Mouse (Mus musculus): Measurements from ENCODE around the gene 0610030E20Rik. TPM values are rescaled to one million over a fixed set of nuclear protein-coding genes. Genes with fewer than 3 reads are reported as not detected.

The 0610030E20Rik gene
- polyA plus RNA-seq, 1 experiment from 2014 or later: 36.7 TPM

DNA sequence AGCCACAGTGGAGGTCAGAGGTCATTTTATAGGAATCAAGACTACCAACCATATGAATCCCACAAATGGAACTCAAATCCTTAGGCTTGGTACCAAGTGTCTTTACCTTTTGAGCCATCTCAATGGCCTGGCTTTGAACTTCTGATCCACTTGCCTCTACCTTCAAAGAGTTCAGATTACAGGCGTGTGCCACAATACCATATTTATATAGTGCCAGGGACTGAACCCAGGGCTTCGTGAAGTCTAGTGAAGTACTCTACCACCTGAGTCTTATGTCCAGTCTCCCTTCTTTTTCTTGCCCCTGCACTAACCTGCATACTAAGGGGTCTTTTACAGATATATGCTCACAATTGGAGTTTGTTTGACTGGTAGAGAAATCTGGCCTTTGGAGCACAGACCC is 39.4 kb downstream of the 0610030E20Rik start:
- Histone ChIP-seq H3K4me1 (peaks cover 27% of the 10 kb centered on the region), H3K27me3 (no peaks in the 10 kb centered on the region), H3K27ac (no peak overlapping the region), H3K36me3 (peaks cover 31% of the 10 kb centered on the region), H3K9ac (no peak overlapping the region), H3K4me2 (no peak overlapping the region), H3K4me3 (no peak overlapping the region), H3K9me3 (no peaks in the 10 kb centered on the region)
- WGBS: 89% methylated on average over 2 of the region's 2 CpGs
- no peak for ATAC-seq (ENCODE audit: insufficient number of reproducible peaks, insufficient read depth, low FRiP score, low TSS enrichment, low read depth)

- Histone ChIP-seq H3K4me2 (no peak overlapping the region), H3K27ac (no peak overlapping the region), H3K27me3 (no peaks in the 10 kb centered on the region), H3K4me1 (peaks cover 27% of the 10 kb centered on the region), H3K9me3 (no peaks in the 10 kb centered on the region), H3K4me3 (no peak overlapping the region), H3K36me3 (peaks cover 31% of the 10 kb centered on the region), H3K9ac (no peak overlapping the region)
- ATAC-seq (ENCODE audit: insufficient number of reproducible peaks, insufficient read depth, low FRiP score, low TSS enrichment, low read depth): no peak
- 62% methylated on average over 3 of the region's 3 CpGs for WGBS
These were observed 40.7 kb downstream of the 0610030E20Rik start for GRCm38 (mm10) chr6:72387816-72388215.

DNA sequence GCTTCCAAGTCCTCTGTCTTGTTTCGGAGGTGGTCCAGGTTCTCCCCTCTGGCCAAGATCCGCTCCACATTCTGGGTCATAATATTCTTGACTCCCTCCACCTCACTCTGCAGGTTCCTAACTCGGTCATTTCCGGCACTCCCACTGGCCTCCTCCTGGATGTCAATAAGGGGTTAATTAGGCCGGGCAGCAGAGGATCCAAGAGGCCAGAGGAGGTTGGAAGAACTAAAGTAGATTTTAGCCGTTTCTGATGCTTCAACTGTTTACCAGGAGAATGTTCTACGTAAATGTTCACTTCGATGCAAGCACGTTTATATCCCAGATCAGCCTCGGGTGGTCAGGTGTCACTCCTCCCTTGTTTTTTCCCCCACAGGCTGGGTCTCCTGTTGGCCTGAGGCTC is 41.1 kb downstream of the 0610030E20Rik start:
- no peak for ATAC-seq (ENCODE audit: insufficient number of reproducible peaks, insufficient read depth, low FRiP score, low TSS enrichment, low read depth)
- Histone ChIP-seq H3K27me3 (no peaks in the 10 kb centered on the region), H3K4me2 (no peak overlapping the region), H3K36me3 (peaks cover 31% of the 10 kb centered on the region), H3K27ac (no peak overlapping the region), H3K4me3 (no peak overlapping the region), H3K9me3 (no peaks in the 10 kb centered on the region), H3K9ac (no peak overlapping the region), H3K4me1 (peaks cover 27% of the 10 kb centered on the region)
- WGBS: 63% methylated on average over 10 of the region's 10 CpGs

- no peak for ATAC-seq (ENCODE audit: insufficient number of reproducible peaks, insufficient read depth, low FRiP score, low TSS enrichment, low read depth)
- Histone ChIP-seq H3K27ac (peak overlapping the region; percentile 94; the same call in 1 of the 2 replicates), H3K9ac (peak overlapping the region; percentile 83; the same call in 1 of the 2 replicates), H3K27me3 (no peaks in the 10 kb centered on the region), H3K9me3 (no peaks in the 10 kb centered on the region), H3K4me2 (peak overlapping the region; percentile 77), H3K36me3 (peaks cover 31% of the 10 kb centered on the region), H3K4me1 (peaks cover 27% of the 10 kb centered on the region), H3K4me3 (peak overlapping the region; percentile 62)
- 81% methylated on average over 6 of the region's 6 CpGs for WGBS
These were observed 41.7 kb downstream of the 0610030E20Rik start for GRCm38 (mm10) chr6:72388791-72389329.

DNA sequence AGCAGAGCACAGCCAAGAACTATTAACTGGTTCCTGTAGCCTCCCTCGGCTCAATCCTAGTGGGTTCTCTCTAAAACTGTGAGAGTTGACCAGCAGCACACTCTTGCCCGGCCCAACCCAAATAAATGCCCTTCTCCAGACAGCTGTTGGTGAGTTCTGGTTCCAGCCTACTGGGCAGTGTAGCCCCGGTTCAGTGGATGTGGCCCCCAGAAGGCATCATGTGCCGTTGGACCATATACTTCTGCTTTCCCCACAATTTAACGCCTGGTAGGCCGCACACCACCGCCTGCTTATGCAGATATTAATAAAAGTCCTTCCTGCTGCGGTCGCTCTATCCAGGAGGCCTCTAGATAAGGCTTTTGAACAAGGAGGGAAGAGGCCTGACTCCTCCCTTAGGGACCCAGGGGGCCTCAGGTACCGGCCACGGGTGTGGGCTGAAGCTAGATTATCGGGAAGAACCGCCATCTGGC is 42.4 kb downstream of the 0610030E20Rik start:
- no peaks in the 10 kb centered on the region for H3K9me3 ChIP-seq
- H3K4me1 ChIP-seq: peaks cover 27% of the 10 kb centered on the region
- peak overlapping the region; percentile 94 for H3K27ac ChIP-seq
- H3K27me3 ChIP-seq: no peaks in the 10 kb centered on the region
- H3K4me3 ChIP-seq: peak overlapping the region; percentile 62
- H3K36me3 ChIP-seq: peaks cover 26% of the 10 kb centered on the region
- peak overlapping the region; percentile 83 for H3K9ac ChIP-seq
- H3K4me2 ChIP-seq: peak overlapping the region; percentile 77
- ATAC-seq (ENCODE audit: insufficient number of reproducible peaks, insufficient read depth, low FRiP score, low TSS enrichment, low read depth): no peak
- WGBS: 23% methylated on average over 13 of the region's 13 CpGs

DNA sequence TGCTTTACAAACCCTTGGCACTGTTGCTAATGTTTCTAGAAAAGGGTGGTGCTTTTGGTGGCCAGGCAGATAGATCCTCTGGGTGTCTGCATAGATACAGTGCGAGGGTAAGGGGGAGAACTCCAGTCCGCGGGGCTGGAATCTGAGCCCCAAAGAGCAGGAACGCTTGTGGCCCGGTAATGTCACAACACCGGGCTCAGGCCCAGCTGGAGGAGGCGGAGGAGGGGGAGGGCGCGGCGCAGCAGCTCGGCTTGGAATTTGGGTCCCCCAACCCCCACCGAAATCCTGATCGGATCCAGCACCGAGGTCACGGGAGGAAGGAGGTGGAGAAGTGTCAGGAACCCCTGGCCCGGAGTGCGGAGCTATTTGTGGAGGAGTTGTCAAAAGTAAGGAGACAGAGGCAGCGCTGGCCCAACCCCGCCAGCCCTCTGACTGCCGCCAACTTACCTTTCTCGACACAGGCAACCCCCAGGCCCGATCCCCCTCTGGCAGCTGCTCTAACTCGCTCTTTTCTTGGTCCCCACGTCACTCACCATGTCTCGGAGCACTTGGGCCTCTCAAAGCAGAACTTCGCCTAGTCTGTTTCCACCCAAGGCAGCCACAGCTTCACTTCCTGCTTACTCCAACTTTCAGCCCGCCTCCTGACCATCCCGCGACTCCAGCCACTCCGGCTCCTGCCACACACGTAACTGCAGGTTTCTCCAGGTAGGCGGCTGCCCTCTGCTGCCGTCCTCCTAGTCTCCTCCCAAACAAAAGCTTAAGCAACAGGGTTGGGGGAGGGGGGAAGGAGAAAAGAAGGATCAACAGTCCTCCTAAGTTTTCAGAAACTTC is 43.0 kb downstream of the 0610030E20Rik start, which contains the start of gene Vamp8:
Vamp8 (minus strand) TSS at position 763 of the 831 bp plus-strand sequence.
- no peaks in the 10 kb centered on the region for H3K27me3 ChIP-seq
- peak within 1 kb of the TSS; percentile 83 for H3K9ac ChIP-seq
- H3K4me2 ChIP-seq: peak within 1 kb of the TSS; percentile 77
- peaks cover 27% of the 10 kb centered on the region for H3K4me1 ChIP-seq
- no peaks in the 10 kb centered on the region for H3K9me3 ChIP-seq
- H3K36me3 ChIP-seq: peaks cover 20% of the 10 kb centered on the region
- peak within 1 kb of the TSS; percentile 62 for H3K4me3 ChIP-seq
- ATAC-seq (ENCODE audit: insufficient number of reproducible peaks, insufficient read depth, low FRiP score, low TSS enrichment, low read depth): peak; percentile 73
- WGBS: under 1% methylated on average over 33 of the region's 33 CpGs
- peak within 1 kb of the TSS; percentile 94 for H3K27ac ChIP-seq

DNA sequence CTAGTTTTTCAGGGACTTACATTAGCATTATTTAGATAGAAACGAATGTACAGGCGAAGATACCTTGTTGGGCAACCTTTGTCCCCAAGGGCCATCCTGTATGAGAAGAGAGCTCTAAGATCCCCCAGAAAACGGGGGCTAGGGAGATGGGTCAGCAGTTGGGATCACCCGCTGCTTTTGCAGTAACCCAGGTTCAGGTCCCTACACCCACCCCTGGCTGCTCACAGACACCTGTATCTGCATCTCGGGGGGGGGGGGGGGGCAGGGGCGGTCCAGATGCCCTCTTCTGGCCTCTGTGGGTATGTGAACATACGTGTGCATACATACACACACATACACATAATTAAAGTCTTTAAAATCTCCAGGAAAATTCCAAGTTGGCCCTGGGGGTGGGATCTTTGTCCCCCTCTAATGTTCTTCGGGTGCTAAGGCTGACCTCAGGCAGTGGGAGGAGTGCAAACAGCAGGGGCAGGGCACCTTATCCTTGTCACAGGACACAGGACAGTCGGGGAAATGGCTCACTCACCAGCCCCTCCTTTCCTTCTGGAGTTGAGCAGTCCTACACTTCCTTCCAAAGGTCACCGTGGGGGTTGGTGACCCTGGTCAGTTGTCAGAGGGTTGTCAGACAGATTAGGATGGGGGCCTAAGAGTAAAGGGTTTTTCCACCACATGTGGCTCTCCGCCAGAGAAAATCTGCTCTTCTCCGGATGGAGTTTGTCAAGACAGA is 43.8 kb downstream of the 0610030E20Rik start:
- Histone ChIP-seq H3K9me3 (no peaks in the 10 kb centered on the region), H3K36me3 (peaks cover 13% of the 10 kb centered on the region), H3K4me2 (peak overlapping the region; percentile 77), H3K27ac (peak overlapping the region; percentile 94), H3K4me1 (peaks cover 27% of the 10 kb centered on the region), H3K27me3 (no peaks in the 10 kb centered on the region), H3K4me3 (peak overlapping the region; percentile 62), H3K9ac (peak overlapping the region; percentile 83)
- WGBS: 16% methylated on average over 12 of the region's 12 CpGs
- ATAC-seq (ENCODE audit: insufficient number of reproducible peaks, insufficient read depth, low FRiP score, low TSS enrichment, low read depth): 0 out of 2 replicates have a peak, but pooled peaks have one; percentile 52

GRCm38 (mm10) chr6:72392341-72392740 is 45.2 kb downstream of the 0610030E20Rik start:
- H3K9ac ChIP-seq: no peak overlapping the region
- no peak overlapping the region for H3K27ac ChIP-seq
- ATAC-seq (ENCODE audit: insufficient number of reproducible peaks, insufficient read depth, low FRiP score, low TSS enrichment, low read depth): no peak
- H3K4me1 ChIP-seq: peaks cover 27% of the 10 kb centered on the region
- WGBS: 90% methylated on average over 5 of the region's 5 CpGs
- no peak overlapping the region for H3K4me2 ChIP-seq
- no peaks in the 10 kb centered on the region for H3K27me3 ChIP-seq
- 0 out of 2 replicates have a peak, but pooled peaks cover 7% of the 10 kb centered on the region for H3K36me3 ChIP-seq
- H3K4me3 ChIP-seq: no peak overlapping the region
- H3K9me3 ChIP-seq: no peaks in the 10 kb centered on the region

DNA sequence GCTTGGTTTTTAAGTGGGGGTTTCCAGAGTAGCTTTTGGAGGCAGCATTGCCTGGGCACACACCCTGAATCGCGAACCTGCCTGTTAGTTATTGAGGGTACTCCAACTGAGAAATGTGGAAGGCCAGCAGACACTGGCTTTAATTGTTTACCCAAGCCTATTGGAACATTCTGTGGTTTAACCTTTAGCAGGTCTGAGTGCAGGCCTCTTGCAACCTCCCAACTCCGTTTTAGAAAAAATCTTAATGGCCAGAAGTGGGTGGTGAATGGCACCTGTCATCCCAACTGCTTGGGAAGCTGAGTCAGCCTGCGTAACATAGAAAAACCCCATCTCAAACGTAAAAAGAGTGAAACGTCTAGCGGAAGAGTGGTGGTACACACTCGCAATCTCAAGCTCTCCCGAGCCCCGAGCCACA is 49.7 kb downstream of the 0610030E20Rik start:
- Histone ChIP-seq H3K4me3 (no peak overlapping the region), H3K9me3 (no peaks in the 10 kb centered on the region), H3K9ac (no peak overlapping the region), H3K36me3 (no peaks in the 10 kb centered on the region), H3K4me2 (no peak overlapping the region), H3K27me3 (no peaks in the 10 kb centered on the region), H3K4me1 (no peaks in the 10 kb centered on the region), H3K27ac (no peak overlapping the region)
- 77% methylated on average over 10 of the region's 10 CpGs for WGBS
- no peak for ATAC-seq (ENCODE audit: insufficient number of reproducible peaks, insufficient read depth, low FRiP score, low TSS enrichment, low read depth)

DNA sequence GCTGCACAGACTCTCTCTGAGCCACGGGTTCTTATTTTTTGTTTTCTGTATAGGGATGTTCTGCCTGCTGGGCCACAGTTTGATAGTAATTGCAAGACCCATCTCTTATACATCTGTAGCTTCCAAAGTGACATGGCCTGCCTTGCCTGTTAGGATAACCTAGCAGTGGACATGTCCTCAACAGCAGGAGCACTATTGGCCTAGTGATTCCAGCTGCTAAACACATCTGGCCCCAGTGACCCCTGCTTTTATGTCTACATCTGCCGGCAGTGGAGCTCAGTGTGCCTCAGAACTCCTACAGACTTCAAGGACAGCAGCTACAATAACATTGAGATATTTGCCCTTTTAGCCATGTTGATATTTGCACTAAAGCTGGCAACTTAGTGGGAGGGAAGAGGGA is 52.9 kb downstream of the 0610030E20Rik start:
- no peaks in the 10 kb centered on the region for H3K27me3 ChIP-seq
- H3K4me3 ChIP-seq: no peak overlapping the region
- no peak overlapping the region for H3K27ac ChIP-seq
- no peak overlapping the region for H3K9ac ChIP-seq
- H3K9me3 ChIP-seq: no peaks in the 10 kb centered on the region
- H3K4me2 ChIP-seq: no peak overlapping the region
- no peaks in the 10 kb centered on the region for H3K36me3 ChIP-seq
- 56% methylated on average over 2 of the region's 2 CpGs for WGBS
- no peaks in the 10 kb centered on the region for H3K4me1 ChIP-seq
- no peak for ATAC-seq (ENCODE audit: insufficient number of reproducible peaks, insufficient read depth, low FRiP score, low TSS enrichment, low read depth)

- Histone ChIP-seq H3K36me3 (no peaks in the 10 kb centered on the region), H3K4me3 (no peak overlapping the region), H3K27me3 (no peaks in the 10 kb centered on the region), H3K4me2 (no peak overlapping the region), H3K9ac (no peak overlapping the region), H3K27ac (no peak overlapping the region), H3K4me1 (no peaks in the 10 kb centered on the region), H3K9me3 (no peaks in the 10 kb centered on the region)
- no peak for ATAC-seq (ENCODE audit: insufficient number of reproducible peaks, insufficient read depth, low FRiP score, low TSS enrichment, low read depth)
- WGBS: 18% methylated on average over 7 of the region's 7 CpGs
These were observed 54.8 kb downstream of the 0610030E20Rik start for GRCm38 (mm10) chr6:72401875-72402274.
